In genomic region chr2:93665472-93665871, GRCm38 (mm10) we compare ENCODE assay signal across 20 mouse cellular contexts. TPM values are rescaled to one million over a fixed set of nuclear protein-coding genes. Genes with fewer than 3 reads are reported as not detected.
"Had no signal": no experiment of that assay in that cellular context is flagged by ENCODE, and none has a peak within 500 bp of the region (broad histone marks: within the 10 kb centered on the region; RNA-seq: fewer than 3 reads in every experiment).

No protein-coding gene starts in this region.

- H3K4me2 ChIP-seq: lung, embryonic 15.5 days; midbrain, embryonic 11.5 days; midbrain, embryonic 13.5 days; midbrain, embryonic 15.5 days; neural tube, embryonic 12.5 days had no signal

- H3K36me3 ChIP-seq: lung, embryonic 15.5 days; midbrain, embryonic 13.5 days; midbrain, embryonic 15.5 days; neural tube, embryonic 12.5 days had no signal

- H3K4me1 ChIP-seq: megakaryocyte, embryonic 14.5 days had no signal

- H3K9me3 ChIP-seq: lung, embryonic 15.5 days; midbrain, embryonic 15.5 days; neural tube, embryonic 12.5 days had no signal

- H3K27ac ChIP-seq: lung, embryonic 15.5 days; macrophage; midbrain, embryonic 13.5 days; midbrain, embryonic 15.5 days; neural tube, embryonic 12.5 days had no signal

- DNase-seq: lung, adult 2 months; right cerebral cortex, postnatal 25 days; right cerebral cortex, postnatal 4 days; spleen, adult 18-20 months; thymus, adult 18-20 months; thymus, postnatal 14 days; thymus, postnatal 36 days had no signal

- H3K4me3 ChIP-seq: lung, embryonic 15.5 days; megakaryocyte, embryonic 14.5 days; midbrain, embryonic 13.5 days; midbrain, embryonic 15.5 days; neural tube, embryonic 12.5 days had no signal

- H3K27me3 ChIP-seq: neural tube, embryonic 12.5 days had no signal

- ATAC-seq: midbrain, embryonic 13.5 days; midbrain, embryonic 15.5 days had no signal

- H3K9ac ChIP-seq: lung, embryonic 15.5 days; midbrain, embryonic 13.5 days; midbrain, embryonic 15.5 days; neural tube, embryonic 12.5 days had no signal

RNA-seq across cellular contexts. Expression of gene Alx4, which starts 23.3 kb away (rescaled TPM):
- total RNA-seq: megakaryocyte progenitor cell, adult 5-6 weeks; monocyte, adult 5-6 weeks; neutrophil, adult 5-6 weeks had no signal
- polyA plus RNA-seq: lung, postnatal 0 days; macrophage; small intestine, adult 2 months; stomach, embryonic 14.5 days had no signal
